Mouse (Mus musculus) forebrain, embryonic 10.5 days (tissue): ENCODE results near the gene Ftl1. TPM values are rescaled to one million over a fixed set of nuclear protein-coding genes. Genes with fewer than 3 reads are reported as not detected.
A peak's percentile ranks its signal among the peaks of the same experiment; 100 is the strongest.

ENCODE experiments used
- DNase-seq: peaks from one replicate; pipeline ENCODE4 v3.0.0-alpha.2; 2017; ENCODE audit warnings: low spot score; ENCODE audit errors: extremely low spot score
- H3K27ac ChIP-seq: fragments of 300-500 bp; sonication (generic); 2 replicates; pipeline ENCODE4 v1.5.1; 2016; ENCODE audit warnings: mild to moderate bottlenecking
- H3K27me3 ChIP-seq: fragments of 300-500 bp; sonication (generic); 2 replicates; pipeline ENCODE4 v1.6.1; 2016; ENCODE audit warnings: mild to moderate bottlenecking; ENCODE audit not compliant: poor library complexity, severe bottlenecking
- H3K36me3 ChIP-seq: fragments of 300-500 bp; sonication (generic); replicated peaks from 2 replicates; pipeline ENCODE4 v1.6.1; 2016; ENCODE audit warnings: mild to moderate bottlenecking, moderate library complexity
- H3K4me1 ChIP-seq: fragments of 300-500 bp; sonication (generic); 2 replicates; pipeline ENCODE4 v1.6.1; 2016
- H3K4me3 ChIP-seq: fragments of 300-500 bp; sonication (generic); 2 replicates; pipeline ENCODE4 v1.5.1; 2016; ENCODE audit warnings: mild to moderate bottlenecking, moderate library complexity
- H3K9me3 ChIP-seq: fragments of 300-500 bp; sonication (generic); 2 replicates; pipeline ENCODE4 v1.6.1; 2016; ENCODE audit warnings: mild to moderate bottlenecking, moderate library complexity
- WGBS: fragments of 180-500 bp; shearing (Covaris S2); methylation state at CpG from one replicate; pipeline ENCODE4 v1.1.7; 2016; 5-methylcytosine and 5-hydroxymethylcytosine counted together
- polyA plus RNA-seq: library from polyadenylated mRNA; unstranded; fragments of >200 nt; fragmentation: Nextera tagmentation; extraction: Ambion mirVana; gene quantifications from 2 replicates; pipeline ENCODE4 v1.2.1, GENCODE M21; 2016

Ftl1 gene
- polyA plus RNA-seq, 1 experiment from 2014 or later: 5,277 TPM

GRCm38 (mm10) chr7:45457204-45458060 lies 2.3 kb downstream of the Ftl1 start:
- no peak for DNase-seq
- Histone ChIP-seq H3K4me1 (peaks cover 49% of the 10 kb centered on the region), H3K4me3 (peak overlapping the region; percentile 87), H3K27me3 (no peaks in the 10 kb centered on the region), H3K9me3 (no peaks in the 10 kb centered on the region), H3K36me3 (peaks cover 84% of the 10 kb centered on the region), H3K27ac (peak overlapping the region; percentile 16; the same call in 1 of the 2 replicates)
- WGBS: 82% methylated on average over 10 of the region's 10 CpGs

- DNase-seq: no peak
- WGBS: 71% methylated on average over 9 of the region's 9 CpGs
- Histone ChIP-seq H3K4me1 (peaks cover 48% of the 10 kb centered on the region), H3K27ac (peak overlapping the region; percentile 16; the same call in 1 of the 2 replicates), H3K9me3 (no peaks in the 10 kb centered on the region), H3K36me3 (peaks cover 84% of the 10 kb centered on the region), H3K4me3 (peak overlapping the region; percentile 87), H3K27me3 (no peaks in the 10 kb centered on the region)
Measured at GRCm38 (mm10) chr7:45456721-45457203, 2.9 kb downstream of the Ftl1 start.

GRCm38 (mm10) chr7:45455932-45456696 lies 3.6 kb downstream of the Ftl1 start:
- H3K36me3 ChIP-seq: peaks cover 84% of the 10 kb centered on the region
- no peak overlapping the region for H3K4me3 ChIP-seq
- 77% methylated on average over 13 of the region's 13 CpGs for WGBS
- no peak overlapping the region for H3K27ac ChIP-seq
- H3K4me1 ChIP-seq: peaks cover 47% of the 10 kb centered on the region
- H3K27me3 ChIP-seq: no peaks in the 10 kb centered on the region
- no peaks in the 10 kb centered on the region for H3K9me3 ChIP-seq
- DNase-seq: no peak

GRCm38 (mm10) chr7:45454971-45455370 lies 4.7 kb downstream of the Ftl1 start:
- Histone ChIP-seq H3K4me1 (peaks cover 36% of the 10 kb centered on the region), H3K27ac (no peak overlapping the region), H3K4me3 (no peak overlapping the region), H3K27me3 (no peaks in the 10 kb centered on the region), H3K9me3 (no peaks in the 10 kb centered on the region), H3K36me3 (peaks cover 79% of the 10 kb centered on the region)
- 89% methylated on average over 15 of the region's 15 CpGs for WGBS
- DNase-seq: no peak

- WGBS: 52% methylated on average over 23 of the region's 23 CpGs
- DNase-seq: peak; percentile 80
- Histone ChIP-seq H3K27me3 (no peaks in the 10 kb centered on the region), H3K9me3 (no peaks in the 10 kb centered on the region), H3K4me3 (no peak overlapping the region; the same call in 1 of the 2 replicates), H3K27ac (no peak overlapping the region), H3K36me3 (peaks cover 81% of the 10 kb centered on the region), H3K4me1 (peaks cover 16% of the 10 kb centered on the region)
Measured at GRCm38 (mm10) chr7:45451344-45451982, 8.2 kb downstream of the Ftl1 start.

GRCm38 (mm10) chr7:45449974-45450373 lies 9.7 kb downstream of the Ftl1 start:
- WGBS: 97% methylated on average over 1 of the region's 1 CpGs
- no peak overlapping the region for H3K4me3 ChIP-seq
- no peak for DNase-seq
- H3K36me3 ChIP-seq: peaks cover 76% of the 10 kb centered on the region
- H3K27me3 ChIP-seq: no peaks in the 10 kb centered on the region
- H3K4me1 ChIP-seq: peaks cover 12% of the 10 kb centered on the region; the same call in 1 of the 2 replicates
- no peaks in the 10 kb centered on the region for H3K9me3 ChIP-seq
- H3K27ac ChIP-seq: no peak overlapping the region

GRCm38 (mm10) chr7:45447325-45447990 lies 12.2 kb downstream of the Ftl1 start:
- H3K4me1 ChIP-seq: peaks cover 12% of the 10 kb centered on the region; the same call in 1 of the 2 replicates
- H3K9me3 ChIP-seq: no peaks in the 10 kb centered on the region
- no peaks in the 10 kb centered on the region for H3K27me3 ChIP-seq
- 41% methylated on average over 11 of the region's 11 CpGs for WGBS
- 0 out of 2 replicates have a peak overlapping the region, but pooled peaks have one; percentile 11 for H3K27ac ChIP-seq
- H3K36me3 ChIP-seq: peaks cover 78% of the 10 kb centered on the region
- no peak for DNase-seq
- 0 out of 2 replicates have a peak overlapping the region, but pooled peaks have one; percentile 23 for H3K4me3 ChIP-seq

- Histone ChIP-seq H3K27ac (no peak overlapping the region), H3K27me3 (no peaks in the 10 kb centered on the region), H3K4me1 (peaks cover 9% of the 10 kb centered on the region; the same call in 1 of the 2 replicates), H3K9me3 (no peaks in the 10 kb centered on the region), H3K36me3 (peaks cover 73% of the 10 kb centered on the region), H3K4me3 (no peak overlapping the region)
- no peak for DNase-seq
Measured at GRCm38 (mm10) chr7:45446589-45446988, 13.1 kb downstream of the Ftl1 start.

GRCm38 (mm10) chr7:45443526-45444420 lies 15.9 kb downstream of the Ftl1 start:
- H3K4me3 ChIP-seq: no peak overlapping the region
- no peaks in the 10 kb centered on the region for H3K9me3 ChIP-seq
- peaks cover 5% of the 10 kb centered on the region; the same call in 1 of the 2 replicates for H3K4me1 ChIP-seq
- WGBS: 91% methylated on average over 22 of the region's 22 CpGs
- no peak overlapping the region for H3K27ac ChIP-seq
- no peak for DNase-seq
- no peaks in the 10 kb centered on the region for H3K27me3 ChIP-seq
- H3K36me3 ChIP-seq: peaks cover 78% of the 10 kb centered on the region

GRCm38 (mm10) chr7:45437521-45438276 lies 22.0 kb downstream of the Ftl1 start, which contains the start of gene Ruvbl2:
Ruvbl2 (minus strand) TSS chr7:45438096.
- 15% methylated on average over 19 of the region's 19 CpGs for WGBS
- Histone ChIP-seq H3K9me3 (no peaks in the 10 kb centered on the region), H3K27me3 (peaks cover 7% of the 10 kb centered on the region), H3K27ac (0 out of 2 replicates have a peak within 1 kb of the TSS, but pooled peaks have one; percentile 16), H3K36me3 (peaks cover 33% of the 10 kb centered on the region), H3K4me3 (peak within 1 kb of the TSS; percentile 4), H3K4me1 (peaks cover 46% of the 10 kb centered on the region)
- DNase-seq: no peak
